Mouse (Mus musculus) midbrain, embryonic 12.5 days (tissue): ENCODE data around the gene Sbp. TPM values are rescaled to one million over a fixed set of nuclear protein-coding genes. Genes with fewer than 3 reads are reported as not detected.
"Not testable (repeated sequence)": the region's sequence is repeated elsewhere in the genome, so short reads cannot be mapped to it uniquely, and the experiment has no call there.

ENCODE experiments used
- ATAC-seq: fragments of 200-750 bp; cut with Nextera tagmentation; 2 replicates; pipeline ENCODE4 v1.8.0; 2017; ENCODE audit warnings: low read depth, moderate TSS enrichment, moderate library complexity; ENCODE audit not compliant: low FRiP score
- H3K27ac ChIP-seq: fragments of 300-500 bp; sonication (generic); replicated peaks from 2 replicates; pipeline ENCODE4 v1.5.1; 2016; ENCODE audit warnings: mild to moderate bottlenecking
- H3K27me3 ChIP-seq: fragments of 300-500 bp; sonication (generic); 2 replicates; pipeline ENCODE4 v1.6.1; 2016; ENCODE audit warnings: mild to moderate bottlenecking
- H3K36me3 ChIP-seq: fragments of 300-500 bp; sonication (generic); 2 replicates; pipeline ENCODE4 v1.6.1; 2016
- H3K4me1 ChIP-seq: fragments of 300-500 bp; sonication (generic); 2 replicates; pipeline ENCODE4 v1.6.1; 2016
- H3K4me2 ChIP-seq: fragments of 300-500 bp; sonication (generic); replicated peaks from 2 replicates; pipeline ENCODE4 v1.6.1; 2016; ENCODE audit warnings: mild to moderate bottlenecking, moderate library complexity
- H3K4me3 ChIP-seq: fragments of 300-500 bp; sonication (generic); 2 replicates; pipeline ENCODE4 v1.5.1; 2016; ENCODE audit warnings: mild to moderate bottlenecking
- H3K9ac ChIP-seq: fragments of 300-500 bp; sonication (generic); replicated peaks from 2 replicates; pipeline ENCODE4 v1.6.1; 2016; ENCODE audit warnings: mild to moderate bottlenecking, moderate library complexity
- H3K9me3 ChIP-seq: fragments of 300-500 bp; sonication (generic); 2 replicates; pipeline ENCODE4 v1.6.1; 2016; ENCODE audit warnings: mild to moderate bottlenecking
- WGBS: fragments of 180-500 bp; shearing (Covaris S2); methylation state at CpG from one replicate; pipeline ENCODE4 v1.1.7; 2016; 5-methylcytosine and 5-hydroxymethylcytosine counted together
- polyA plus RNA-seq: library from polyadenylated mRNA; unstranded; fragments of >200 nt; fragmentation: Nextera tagmentation; extraction: Ambion mirVana; gene quantifications from 2 replicates; pipeline ENCODE4 v1.2.1, GENCODE M21; 2016

Sbp gene
- polyA plus RNA-seq: not detected in 2 replicates

DNA sequence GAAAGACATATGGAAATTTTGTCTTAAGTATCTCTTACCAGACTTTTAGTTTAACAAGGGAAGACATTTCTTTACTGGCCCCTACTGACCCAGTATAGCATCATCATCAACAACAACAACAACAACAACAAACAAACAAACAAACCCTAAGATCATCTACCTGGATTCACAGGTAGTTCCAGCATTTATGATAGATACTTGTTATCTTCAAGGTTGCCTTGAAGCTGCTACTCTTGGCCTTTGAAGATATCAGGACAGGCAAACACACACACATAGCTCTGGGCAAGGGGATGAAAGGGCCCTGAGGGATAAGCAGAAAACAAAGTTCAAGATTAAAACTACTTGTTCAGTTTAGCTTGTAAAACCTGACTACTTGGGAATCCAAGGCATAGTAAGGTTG lies at the start of gene Sbp:
Gene Sbp (plus strand): TSS at position 301 of the 400 bp plus-strand sequence.
- Histone ChIP-seq H3K4me3 (no peak within 1 kb of the TSS), H3K36me3 (no peaks in the 10 kb centered on the region), H3K4me2 (no peak within 1 kb of the TSS), H3K4me1 (no peaks in the 10 kb centered on the region), H3K27ac (no peak within 1 kb of the TSS), H3K27me3 (no peaks in the 10 kb centered on the region), H3K9me3 (no peaks in the 10 kb centered on the region), H3K9ac (no peak within 1 kb of the TSS)
- no peak for ATAC-seq

DNA sequence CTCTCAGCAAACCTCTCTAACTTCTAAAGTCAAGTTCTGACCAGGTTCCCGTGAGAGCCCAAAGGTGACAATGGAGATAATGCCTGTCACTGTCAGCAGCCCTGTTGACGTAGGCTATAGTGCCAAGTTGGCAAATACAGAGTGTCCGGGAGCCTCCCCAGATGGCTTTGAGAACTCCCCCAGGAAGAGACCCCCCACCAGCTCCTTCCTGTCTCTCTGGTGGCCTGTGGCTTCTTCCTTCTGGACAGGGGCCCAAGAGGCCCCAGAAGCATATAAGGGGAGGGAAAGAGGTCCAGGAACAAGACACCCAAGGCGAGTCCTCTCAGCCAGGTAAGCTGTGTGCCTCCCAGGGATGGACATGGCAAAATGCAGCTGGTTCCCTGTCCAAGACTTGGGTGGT lies 24.3 kb upstream of the Sbp start, which contains the start of gene Dcpp3:
Gene Dcpp3 (plus strand): TSS at position 301 of the 400 bp plus-strand sequence.
- H3K27me3 ChIP-seq, H3K27ac ChIP-seq, H3K36me3 ChIP-seq, H3K4me2 ChIP-seq, ATAC-seq, H3K9me3 ChIP-seq, H3K9ac ChIP-seq, H3K4me3 ChIP-seq, H3K4me1 ChIP-seq: not testable (repeated sequence)
- 79% methylated on average over 4 of the region's 4 CpGs for WGBS

DNA sequence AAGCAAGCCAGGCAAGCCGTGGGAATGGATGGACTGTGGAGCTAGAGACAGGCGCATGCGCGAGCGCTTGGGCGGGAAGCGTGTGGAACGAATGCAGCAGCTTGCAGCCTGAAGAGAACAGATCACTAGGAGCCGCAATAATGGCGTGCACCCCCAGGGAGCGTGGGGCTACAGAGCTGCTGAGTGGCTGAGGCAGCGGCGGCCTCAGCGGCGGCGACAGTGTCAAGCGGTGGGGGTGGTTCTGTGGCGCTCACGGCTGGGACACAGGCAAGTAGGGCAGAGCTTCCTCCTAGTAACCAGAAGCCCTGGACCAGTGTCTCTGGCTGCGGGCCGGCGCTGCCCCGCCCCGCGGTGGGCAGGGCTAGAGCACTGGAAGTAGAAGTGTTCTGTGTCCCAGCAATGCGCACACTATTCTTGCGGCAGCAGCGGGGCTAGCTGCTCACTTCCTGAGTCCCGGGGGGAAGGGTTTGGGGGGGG lies 16.9 kb upstream of the Sbp start:
- Histone ChIP-seq H3K9me3 (no peaks in the 10 kb centered on the region), H3K9ac (peak overlapping the region; percentile 67), H3K4me3 (peak overlapping the region; percentile 49), H3K36me3 (no peaks in the 10 kb centered on the region), H3K27ac (peak overlapping the region; percentile 93), H3K4me2 (peak overlapping the region; percentile 81), H3K4me1 (peaks cover 10% of the 10 kb centered on the region), H3K27me3 (no peaks in the 10 kb centered on the region)
- ATAC-seq: peak; percentile 99
- WGBS: under 1% methylated on average over 29 of the region's 29 CpGs

DNA sequence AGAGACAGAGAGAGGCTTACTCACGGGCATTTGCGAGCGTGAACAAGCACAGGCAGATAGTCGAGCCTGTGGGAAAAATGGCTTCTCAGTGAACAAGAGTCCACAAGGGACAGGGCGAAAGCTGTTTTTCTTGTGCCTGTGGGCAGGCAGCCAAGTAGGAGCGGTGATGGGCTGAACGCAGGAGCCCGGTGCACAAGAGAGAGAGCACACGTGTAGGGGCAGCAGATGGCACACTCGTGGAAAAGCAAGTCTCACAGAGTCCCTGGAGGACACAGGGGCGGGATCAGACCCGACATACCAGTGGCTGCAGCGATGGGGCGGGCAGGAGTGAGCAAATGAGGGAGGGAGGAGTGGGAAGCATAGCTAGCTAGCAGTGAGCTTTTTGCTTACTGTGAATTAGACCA lies 16.4 kb upstream of the Sbp start:
- H3K4me2 ChIP-seq: peak overlapping the region; percentile 81
- peaks cover 10% of the 10 kb centered on the region for H3K4me1 ChIP-seq
- H3K9me3 ChIP-seq: no peaks in the 10 kb centered on the region
- H3K27ac ChIP-seq: peak overlapping the region; percentile 93
- no peaks in the 10 kb centered on the region for H3K27me3 ChIP-seq
- peak; percentile 81 for ATAC-seq
- H3K9ac ChIP-seq: peak overlapping the region; percentile 67
- peak overlapping the region; percentile 49 for H3K4me3 ChIP-seq
- 1% methylated on average over 14 of the region's 14 CpGs for WGBS
- H3K36me3 ChIP-seq: no peaks in the 10 kb centered on the region

DNA sequence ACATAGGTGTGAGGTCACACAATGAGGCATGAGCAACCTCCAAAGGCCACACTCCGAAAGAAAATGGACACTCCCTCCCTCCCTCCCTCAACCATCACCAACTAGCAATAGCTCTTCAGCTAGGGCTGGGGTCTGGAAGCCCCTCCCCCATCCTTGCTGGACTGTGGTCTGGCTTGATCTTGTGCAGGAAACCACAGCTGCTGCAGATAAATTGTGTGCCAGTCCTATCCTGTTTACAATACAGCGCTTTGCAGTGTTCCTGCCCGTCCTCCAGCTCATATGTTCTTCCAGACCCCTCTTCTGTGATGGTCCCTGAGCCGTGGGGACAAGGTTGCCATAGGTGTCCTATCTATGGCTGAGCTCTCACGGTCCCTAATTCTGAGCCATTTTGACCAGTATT lies 10.3 kb upstream of the Sbp start:
- H3K27me3 ChIP-seq: no peaks in the 10 kb centered on the region
- H3K4me3 ChIP-seq: no peak overlapping the region
- no peaks in the 10 kb centered on the region for H3K36me3 ChIP-seq
- WGBS: 84% methylated on average over 5 of the region's 5 CpGs
- no peak overlapping the region for H3K9ac ChIP-seq
- no peak for ATAC-seq
- H3K9me3 ChIP-seq: no peaks in the 10 kb centered on the region
- H3K4me2 ChIP-seq: no peak overlapping the region
- no peaks in the 10 kb centered on the region for H3K4me1 ChIP-seq
- no peak overlapping the region for H3K27ac ChIP-seq

DNA sequence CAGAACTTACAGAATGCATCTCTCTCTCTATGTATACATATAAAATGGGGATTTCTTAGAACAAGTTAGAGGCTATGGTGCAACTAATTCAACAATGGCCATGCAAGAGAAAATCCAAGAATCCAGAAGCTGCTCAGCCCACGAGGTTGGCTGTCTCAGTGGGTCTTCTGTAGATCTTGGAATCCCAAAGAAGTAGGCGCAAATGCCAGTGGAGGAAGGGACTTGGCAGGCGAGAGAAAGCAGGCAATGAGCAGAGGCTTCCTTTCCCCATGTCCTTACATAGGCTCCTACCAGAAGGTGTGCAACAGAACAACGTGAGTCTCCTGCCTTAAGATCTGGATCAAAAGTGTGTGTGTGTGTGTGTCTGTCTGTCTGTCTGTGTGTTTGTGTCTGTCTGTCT lies 6.0 kb downstream of the Sbp start:
- H3K4me2 ChIP-seq, H3K27ac ChIP-seq, H3K36me3 ChIP-seq, H3K9me3 ChIP-seq, H3K27me3 ChIP-seq, H3K4me1 ChIP-seq, H3K4me3 ChIP-seq, H3K9ac ChIP-seq, ATAC-seq: not testable (repeated sequence)
- 83% methylated on average over 4 of the region's 4 CpGs for WGBS

DNA sequence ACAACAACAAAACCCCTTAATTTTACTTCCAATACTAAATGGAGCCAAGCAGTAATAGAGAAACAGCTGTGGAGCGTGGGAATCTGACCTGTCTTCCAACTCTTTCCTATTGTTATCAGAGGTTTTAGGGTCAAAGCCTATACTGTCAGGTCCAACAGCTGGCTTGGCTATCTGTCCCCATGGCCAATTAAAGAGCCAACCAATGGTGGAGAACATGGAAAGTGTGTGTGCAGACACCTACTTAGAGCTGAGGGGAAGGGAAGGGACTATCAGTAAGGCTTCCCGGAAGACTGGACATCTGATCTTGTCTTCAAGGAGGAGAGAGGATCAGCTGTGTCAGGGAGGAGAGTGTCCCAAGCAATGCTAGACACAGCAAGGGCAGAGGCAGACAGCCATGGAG lies 7.6 kb downstream of the Sbp start:
- no peaks in the 10 kb centered on the region for H3K27me3 ChIP-seq
- H3K36me3 ChIP-seq: no peaks in the 10 kb centered on the region
- H3K4me1 ChIP-seq: no peaks in the 10 kb centered on the region
- no peak overlapping the region for H3K9ac ChIP-seq
- WGBS: 84% methylated on average over 2 of the region's 2 CpGs
- no peaks in the 10 kb centered on the region for H3K9me3 ChIP-seq
- H3K4me2 ChIP-seq: no peak overlapping the region
- no peak for ATAC-seq
- no peak overlapping the region for H3K4me3 ChIP-seq
- H3K27ac ChIP-seq: no peak overlapping the region

DNA sequence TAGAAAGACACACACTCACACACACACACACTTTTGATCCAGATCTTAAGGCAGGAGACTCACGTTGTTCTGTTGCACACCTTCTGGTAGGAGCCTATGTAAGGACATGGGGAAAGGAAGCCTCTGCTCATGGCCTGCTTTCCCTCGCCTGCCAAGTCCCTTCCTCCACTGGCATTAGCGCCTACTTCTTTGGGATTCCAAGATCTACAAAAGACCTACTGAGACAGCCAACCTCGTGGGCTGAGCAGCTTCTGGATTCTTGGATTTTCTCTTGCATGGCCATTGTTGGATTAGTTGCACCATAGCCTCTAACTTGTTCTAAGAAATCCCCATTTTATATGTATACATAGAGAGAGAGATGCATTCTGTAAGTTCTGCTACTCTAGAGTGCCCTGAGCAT lies 9.4 kb downstream of the Sbp start:
- 79% methylated on average over 4 of the region's 4 CpGs for WGBS
- H3K4me2 ChIP-seq, H3K27ac ChIP-seq, H3K9me3 ChIP-seq, H3K4me1 ChIP-seq, ATAC-seq, H3K36me3 ChIP-seq, H3K9ac ChIP-seq, H3K4me3 ChIP-seq, H3K27me3 ChIP-seq: not testable (repeated sequence)

DNA sequence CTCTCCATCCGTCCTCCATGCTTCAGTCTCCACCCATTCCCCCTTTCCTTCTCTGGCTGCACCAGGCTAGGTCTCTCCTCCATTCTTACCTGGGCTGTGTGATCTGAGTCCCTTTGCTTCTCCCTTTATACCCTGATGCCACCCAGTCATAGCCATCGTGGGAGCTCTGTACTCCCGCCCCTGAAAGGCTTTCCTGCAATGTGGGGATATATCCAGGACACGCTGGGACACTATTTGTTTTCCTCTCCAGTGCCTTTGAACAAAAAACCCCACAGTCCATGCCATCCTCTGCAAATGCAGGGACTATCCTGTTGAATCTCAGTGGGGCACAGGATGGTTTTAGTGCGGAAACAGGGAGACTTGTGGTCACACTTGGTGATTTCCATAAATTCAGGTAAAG lies 13.7 kb downstream of the Sbp start, which contains the start of gene Sbpl:
Gene Sbpl (minus strand): TSS at position 101 of the 400 bp plus-strand sequence.
- 73% methylated on average over 5 of the region's 5 CpGs for WGBS

DNA sequence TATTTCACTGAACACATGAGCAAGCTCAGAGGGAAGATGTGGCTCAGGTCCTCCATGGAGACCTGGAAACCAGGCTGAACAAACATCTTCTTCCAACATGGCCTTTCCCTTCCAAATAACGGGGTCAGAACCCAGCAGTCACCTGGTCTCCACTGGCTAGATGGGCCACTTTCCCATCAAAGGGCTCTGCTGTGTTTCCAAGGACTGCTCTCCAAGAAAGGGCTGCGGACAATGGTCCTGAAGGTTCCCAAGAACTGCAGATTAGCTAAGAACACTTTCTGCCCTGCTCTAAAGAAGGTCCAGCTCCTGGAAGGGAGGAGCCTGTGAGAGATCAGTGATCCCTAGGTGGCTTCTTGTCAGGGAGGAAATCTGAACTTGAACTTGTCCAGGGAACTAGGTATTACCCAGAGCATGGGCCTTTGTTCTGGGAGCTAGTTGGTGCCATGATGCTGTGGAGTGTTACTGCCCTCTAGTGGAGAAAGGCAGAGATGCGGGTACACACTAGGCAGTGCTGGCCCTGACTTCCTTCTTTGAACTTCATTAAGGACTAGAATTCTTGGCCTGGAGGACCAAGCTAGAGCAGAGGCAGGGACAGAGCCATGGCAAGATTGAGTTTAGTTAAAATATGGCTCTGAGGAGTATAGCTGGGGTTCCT lies 18.7 kb downstream of the Sbp start:
- H3K9ac ChIP-seq: no peak overlapping the region

More for the DNA sequence above, 13.7 kb downstream of the Sbp start, which contains the start of gene Sbpl:
- Histone ChIP-seq H3K4me3 (no peak within 1 kb of the TSS), H3K4me2 (no peak within 1 kb of the TSS), H3K4me1 (no peaks in the 10 kb centered on the region), H3K36me3 (no peaks in the 10 kb centered on the region), H3K27ac (no peak within 1 kb of the TSS), H3K9me3 (no peaks in the 10 kb centered on the region), H3K27me3 (no peaks in the 10 kb centered on the region), H3K9ac (no peak within 1 kb of the TSS)
- no peak for ATAC-seq

DNA sequence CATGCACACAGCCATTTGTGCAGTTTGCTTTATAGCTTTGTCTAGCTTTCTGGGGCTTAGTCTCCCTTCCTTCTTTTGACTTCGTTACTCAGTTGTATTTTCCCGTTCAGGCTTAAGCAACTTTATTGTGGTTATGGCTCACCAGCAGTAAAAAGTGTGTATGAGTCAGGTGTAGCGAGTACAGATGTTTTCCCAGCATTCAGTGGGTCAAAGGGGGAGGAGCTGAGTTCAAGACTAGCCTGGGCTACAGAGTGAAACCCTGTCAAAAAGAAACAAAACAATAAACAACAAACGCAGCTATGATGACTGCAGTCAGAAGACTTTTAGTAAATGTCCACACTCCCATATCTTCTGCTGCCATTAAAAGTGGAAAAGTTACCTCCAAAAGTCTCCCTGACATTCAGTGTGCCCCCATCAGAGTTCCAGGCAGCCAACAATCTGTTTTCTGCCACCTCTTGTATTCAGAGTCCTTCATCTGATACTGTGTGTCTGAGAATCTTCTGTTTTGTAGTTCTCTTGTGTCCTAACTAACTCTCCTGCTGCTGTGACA lies 20.2 kb downstream of the Sbp start:
- Histone ChIP-seq H3K36me3 (no peaks in the 10 kb centered on the region), H3K27me3 (no peaks in the 10 kb centered on the region), H3K27ac (no peak overlapping the region), H3K4me1 (peaks cover 6% of the 10 kb centered on the region), H3K9me3 (no peaks in the 10 kb centered on the region), H3K9ac (no peak overlapping the region), H3K4me3 (no peak overlapping the region), H3K4me2 (no peak overlapping the region)
- ATAC-seq: no peak
- WGBS: 59% methylated on average over 4 of the region's 4 CpGs

More for the DNA sequence above, 18.7 kb downstream of the Sbp start:
- H3K4me2 ChIP-seq: no peak overlapping the region
- peak; percentile 93 for ATAC-seq
- no peak overlapping the region for H3K4me3 ChIP-seq
- H3K36me3 ChIP-seq: no peaks in the 10 kb centered on the region
- H3K27ac ChIP-seq: no peak overlapping the region
- no peaks in the 10 kb centered on the region for H3K9me3 ChIP-seq
- WGBS: 45% methylated on average over 3 of the region's 3 CpGs
- no peaks in the 10 kb centered on the region for H3K27me3 ChIP-seq
- H3K4me1 ChIP-seq: no peaks in the 10 kb centered on the region

DNA sequence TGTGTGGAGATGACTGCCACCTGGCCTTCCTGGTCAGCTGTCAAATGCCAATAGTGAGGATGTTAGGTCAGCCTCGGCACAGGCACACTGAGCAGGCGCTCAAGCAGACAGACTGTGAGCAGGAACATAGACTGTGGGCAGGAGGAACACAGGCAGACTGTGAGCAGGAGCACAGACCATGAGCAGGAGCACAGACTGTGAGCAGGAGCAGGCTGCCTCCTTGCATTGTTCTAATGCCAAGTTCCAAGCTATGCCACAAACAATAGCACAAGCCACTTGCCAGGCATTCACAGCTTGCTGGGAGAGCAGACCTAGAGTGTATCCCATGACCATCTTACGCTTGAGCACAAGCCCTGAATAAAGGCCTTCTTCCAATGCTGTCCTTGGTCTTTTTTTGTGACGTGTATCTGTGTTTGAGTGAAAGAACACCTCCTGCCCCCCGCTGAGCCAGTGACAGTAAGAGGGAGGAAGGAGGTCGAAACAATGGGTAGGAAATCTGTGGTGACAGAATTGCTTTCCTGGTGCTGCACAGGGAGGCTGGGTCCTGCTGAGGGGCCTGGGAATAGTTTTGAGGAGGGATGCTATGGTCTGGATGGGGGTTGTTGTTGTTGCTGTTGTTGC lies 24.4 kb downstream of the Sbp start:
- Histone ChIP-seq H3K9me3 (no peaks in the 10 kb centered on the region), H3K36me3 (no peaks in the 10 kb centered on the region), H3K4me2 (no peak overlapping the region), H3K4me3 (no peak overlapping the region), H3K27ac (no peak overlapping the region), H3K27me3 (no peaks in the 10 kb centered on the region), H3K4me1 (peaks cover 6% of the 10 kb centered on the region), H3K9ac (no peak overlapping the region)
- ATAC-seq: no peak
- WGBS: 31% methylated on average over 6 of the region's 6 CpGs
